Mouse (Mus musculus) kidney, postnatal 10 days (tissue): Measurements from ENCODE around the gene Znhit1.
"Not testable (repeated sequence)": the region's sequence is repeated elsewhere in the genome, so short reads cannot be mapped to it uniquely, and the experiment has no call there.

ENCODE experiments used
- DNase-seq: peaks from one replicate; pipeline ENCODE4 v3.0.0; 2021; ENCODE audit warnings: mixed read lengths

The Znhit1 gene

GRCm38 (mm10) chr5:136950521-136950920 is 37.3 kb downstream of the Znhit1 start:
- no peak for DNase-seq

DNA sequence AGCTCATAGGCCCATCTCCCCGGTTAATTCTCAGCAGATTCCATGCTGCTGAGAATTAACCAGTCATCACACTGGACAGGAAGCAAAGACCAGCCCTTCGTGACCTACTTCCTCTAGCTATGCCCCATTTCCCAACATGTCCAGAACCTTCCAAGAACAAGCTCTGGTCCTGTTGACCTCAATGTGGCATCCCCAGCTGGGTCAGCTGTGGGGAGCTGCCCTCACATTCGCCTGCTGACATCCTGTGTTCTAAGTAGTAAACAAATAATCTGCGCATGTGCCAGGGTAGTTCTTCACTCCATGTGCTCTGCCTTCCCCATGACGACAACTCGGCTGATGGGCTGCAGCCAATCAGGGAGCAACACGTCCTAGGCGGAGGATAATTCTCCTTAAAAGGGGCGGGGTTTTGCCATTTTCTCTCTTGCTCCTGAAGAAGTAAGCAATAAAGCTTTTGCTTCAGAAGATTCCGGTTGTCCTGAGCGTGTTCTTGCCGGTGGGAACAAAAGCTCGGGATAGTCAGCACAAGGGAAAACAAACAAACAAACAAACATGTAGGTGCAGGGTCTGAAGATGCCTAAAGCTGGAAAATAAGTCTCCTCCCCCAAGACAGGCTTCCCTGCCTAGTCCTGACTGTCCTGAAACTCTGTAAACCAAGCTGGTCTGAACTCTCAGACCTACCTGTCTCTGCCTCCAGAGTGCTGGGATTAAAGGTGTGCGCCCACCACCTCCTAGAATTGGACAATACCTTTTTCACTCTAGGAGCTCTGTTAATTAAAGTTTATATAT is 38.1 kb downstream of the Znhit1 start:
- not testable (repeated sequence) for DNase-seq

DNA sequence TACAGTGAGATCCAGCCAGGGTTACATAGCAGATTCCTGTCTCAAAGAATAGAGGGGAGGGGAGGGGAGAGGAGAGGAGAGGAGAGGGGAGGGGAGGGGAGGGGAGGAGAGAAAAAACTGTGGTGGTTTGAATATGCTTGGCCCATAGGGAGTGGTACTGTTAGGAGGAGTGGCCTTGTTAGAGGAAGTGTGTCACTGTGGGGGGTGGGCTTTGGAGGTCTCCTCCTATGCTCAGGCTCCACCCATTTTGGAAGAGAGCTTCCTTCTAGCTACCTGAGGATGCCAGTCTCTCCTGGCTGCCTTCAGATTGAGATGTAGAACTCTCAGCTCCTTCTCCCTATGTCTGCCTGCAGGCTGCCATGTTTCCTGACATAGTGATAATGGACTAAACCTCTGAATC is 39.9 kb downstream of the Znhit1 start:
- no peak for DNase-seq

DNA sequence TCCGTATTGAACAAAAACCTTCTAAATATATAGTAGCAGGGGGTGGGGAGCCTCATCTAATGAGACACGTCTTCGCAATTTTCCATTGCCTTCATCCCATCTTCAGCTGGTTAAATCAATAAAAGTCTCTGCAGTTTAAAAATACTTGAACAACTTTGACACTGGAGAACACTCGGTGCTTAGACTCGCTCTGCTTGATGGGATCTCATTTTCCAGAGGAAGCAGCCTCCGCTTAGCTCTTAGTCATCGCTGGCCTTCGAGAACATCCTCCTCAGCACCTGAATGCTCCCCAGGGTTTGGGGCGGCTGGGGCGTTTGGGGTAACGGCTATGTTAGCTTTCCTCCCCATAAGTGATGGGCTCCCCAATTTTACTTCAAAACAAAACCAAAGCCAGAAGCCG is 42.7 kb downstream of the Znhit1 start:
- DNase-seq, result no peak

DNA sequence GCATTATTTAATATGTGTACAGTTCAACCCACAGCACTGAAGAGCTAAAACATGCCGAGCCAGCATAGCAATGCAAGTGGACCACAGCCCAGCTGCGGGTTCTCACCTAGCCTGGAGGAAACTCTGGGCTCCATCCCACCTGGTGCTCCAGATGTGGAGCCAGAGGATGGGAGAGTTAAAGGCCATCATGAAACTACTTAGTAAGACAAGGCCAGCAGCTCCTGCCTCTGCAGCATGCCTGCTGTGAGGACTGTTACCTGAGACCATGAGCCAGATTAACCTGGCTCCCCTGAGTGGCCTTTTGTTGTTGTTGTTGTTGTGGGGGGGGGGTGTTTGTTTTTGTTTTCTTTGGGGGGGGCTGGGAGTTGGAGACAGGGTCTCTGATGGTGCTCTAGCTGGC is 44.4 kb downstream of the Znhit1 start:
- no peak for DNase-seq

DNA sequence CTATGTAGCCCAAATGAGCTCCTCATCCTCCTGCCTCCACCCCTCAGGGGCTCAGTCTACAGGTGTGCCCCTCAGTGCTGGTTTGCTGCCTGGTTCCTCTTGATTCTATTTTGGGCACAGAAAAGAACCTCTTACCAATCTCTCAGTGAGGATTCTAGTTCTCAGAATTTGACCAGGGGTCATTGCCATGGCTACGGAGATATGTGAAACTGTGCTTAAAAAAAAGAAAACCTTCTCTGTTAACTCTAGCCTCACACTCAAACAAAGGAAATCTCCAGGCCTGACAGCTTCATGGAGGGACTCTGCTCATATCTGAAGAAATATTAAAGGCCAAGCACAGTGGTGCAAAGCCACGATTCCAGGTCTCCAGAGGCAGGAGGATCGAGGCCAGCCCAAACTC is 45.0 kb downstream of the Znhit1 start:
- DNase-seq, result no peak

- no peak for DNase-seq
Observed at GRCm38 (mm10) chr5:136940845-136941560, 46.8 kb downstream of the Znhit1 start.

DNA sequence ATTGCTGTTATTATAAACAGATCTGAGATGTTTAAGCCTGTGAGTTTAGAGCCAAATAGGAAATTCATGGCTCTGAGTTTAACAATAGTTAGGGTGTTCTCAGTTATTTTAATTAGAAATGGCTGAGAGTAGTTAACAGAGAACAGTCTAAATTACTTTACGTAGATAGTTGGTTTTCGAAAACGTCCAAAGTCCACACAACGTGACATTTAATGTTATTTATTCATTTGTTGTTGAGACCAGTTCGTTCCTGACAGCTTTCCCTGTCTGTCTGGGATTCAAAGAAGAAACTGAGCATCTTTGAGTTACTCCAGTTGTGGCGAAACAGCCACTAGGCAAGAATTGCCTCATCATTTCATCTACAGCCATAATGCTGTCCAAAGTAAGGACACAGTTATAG is 47.8 kb downstream of the Znhit1 start:
- not testable (repeated sequence) for DNase-seq

GRCm38 (mm10) chr5:136939284-136939683 is 48.5 kb downstream of the Znhit1 start:
- DNase-seq, result no peak

DNA sequence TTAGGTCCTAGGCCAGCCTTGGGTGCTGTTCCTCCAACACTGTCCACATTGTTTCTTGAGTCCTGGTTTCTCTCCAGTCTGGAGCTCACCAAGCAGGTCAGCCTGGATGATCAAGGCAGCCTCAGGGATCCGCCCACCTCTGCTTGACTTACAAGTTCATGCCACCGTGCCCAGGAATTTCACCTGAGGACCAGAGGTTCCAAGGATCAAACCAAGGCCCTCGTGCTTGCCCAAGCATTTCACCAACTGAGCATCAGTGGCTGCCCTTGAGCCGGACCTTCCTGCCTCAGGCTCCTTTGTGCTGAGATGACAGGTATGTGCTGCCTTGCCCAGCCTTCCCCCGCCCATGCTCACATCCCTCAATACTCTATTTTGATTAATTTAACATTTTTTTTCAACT is 50.2 kb downstream of the Znhit1 start:
- peak; percentile 30 for DNase-seq

GRCm38 (mm10) chr5:136936750-136937149 is 51.1 kb downstream of the Znhit1 start:
- no peak for DNase-seq

GRCm38 (mm10) chr5:136935905-136936695 is 51.7 kb downstream of the Znhit1 start:
- peak; percentile 41 for DNase-seq

DNA sequence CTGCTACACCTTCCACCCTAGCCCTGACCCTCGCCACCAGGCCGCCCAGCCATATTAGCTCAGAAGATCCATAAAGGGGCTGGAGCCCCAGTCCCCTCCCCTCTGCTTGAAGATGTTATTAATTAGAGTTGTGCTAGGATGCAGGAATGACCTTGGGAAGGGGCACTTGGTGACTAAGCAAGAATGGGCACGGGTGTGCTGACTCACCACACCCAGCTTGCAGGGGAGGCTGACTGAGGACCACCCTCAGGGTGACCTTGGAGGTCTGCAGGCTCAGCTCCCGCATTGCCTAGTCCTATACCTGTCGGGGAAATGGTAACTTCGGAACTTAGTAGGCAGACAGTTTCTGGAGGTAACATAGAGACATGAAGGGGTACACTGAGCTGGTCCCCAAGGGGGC is 53.9 kb downstream of the Znhit1 start:
- DNase-seq, result no peak

DNA sequence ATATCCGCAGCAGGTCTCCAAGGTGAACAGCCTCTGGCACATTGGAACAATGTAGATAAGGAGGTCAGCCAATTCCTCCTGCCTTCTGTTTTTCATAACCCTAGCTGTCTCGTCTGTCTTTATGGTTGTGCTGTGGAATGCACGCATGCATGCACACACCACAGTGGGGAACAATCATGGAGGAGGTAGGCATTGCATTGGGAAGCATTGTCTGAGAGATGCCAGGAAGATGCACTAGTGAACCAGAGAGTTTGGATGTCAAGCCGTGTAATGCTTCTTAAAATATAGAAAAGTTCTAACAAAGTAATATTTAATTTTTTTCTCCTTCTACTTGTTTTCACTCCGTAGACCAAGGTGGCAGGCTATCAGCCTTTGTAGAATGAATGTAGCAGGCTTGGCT is 54.9 kb downstream of the Znhit1 start:
- no peak for DNase-seq
